ENCODE assay signal across 25 mouse cellular contexts in the genomic region with DNA sequence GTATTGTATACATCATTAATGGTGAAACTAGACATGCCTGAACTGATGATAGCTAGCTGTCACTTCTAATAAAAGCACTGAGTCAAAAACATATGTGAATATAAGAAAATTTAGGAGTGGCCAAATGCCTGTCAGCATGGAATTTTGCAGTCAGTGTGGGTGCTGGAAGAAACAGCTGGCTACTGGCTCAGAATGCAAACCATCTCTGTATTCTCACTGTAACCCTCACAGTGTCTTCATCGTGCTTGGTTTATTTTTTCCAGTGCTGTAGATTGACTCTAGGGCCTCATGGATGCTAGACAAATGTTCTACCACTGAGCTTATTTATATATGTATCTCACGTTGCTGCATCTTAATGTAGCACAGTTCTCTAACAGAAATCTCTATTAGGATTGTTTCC.
"Had no signal": no experiment of that assay in that cellular context is flagged by ENCODE, and none has a peak within 500 bp of the region (broad histone marks: within the 10 kb centered on the region; RNA-seq: fewer than 3 reads in every experiment).

No protein-coding gene starts in this region.

- H3K4me1 ChIP-seq: hindbrain, embryonic 12.5 days; intestine, embryonic 15.5 days; limb, embryonic 10.5 days; limb, embryonic 12.5 days had no signal

- H3K4me3 ChIP-seq: heart, adult 2 months; heart, embryonic 13.5 days; heart, embryonic 15.5 days; hindbrain, embryonic 12.5 days; intestine, embryonic 15.5 days; layer of hippocampus, adult 2 months; left cerebral cortex, adult 2 months; limb, embryonic 10.5 days; limb, embryonic 12.5 days had no signal

- ATAC-seq: hindbrain, embryonic 16.5 days; inflammation-experienced regulatory T-cells, adult 6 months; intestine, embryonic 15.5 days; intestine, postnatal 0 days had no signal

- H3K4me2 ChIP-seq: heart, embryonic 11.5 days; heart, embryonic 13.5 days; heart, embryonic 15.5 days; hindbrain, embryonic 12.5 days; hindbrain, embryonic 14.5 days; intestine, embryonic 15.5 days; limb, embryonic 12.5 days had no signal

- H3K9me3 ChIP-seq: heart, embryonic 13.5 days; heart, embryonic 15.5 days; hindbrain, embryonic 12.5 days; intestine, embryonic 15.5 days; limb, embryonic 10.5 days; limb, embryonic 12.5 days had no signal

- H3K27ac ChIP-seq: heart, adult 2 months; heart, embryonic 13.5 days; heart, embryonic 15.5 days; hindbrain, embryonic 12.5 days; hindbrain, embryonic 14.5 days; intestine, embryonic 15.5 days; layer of hippocampus, adult 2 months; left cerebral cortex, adult 2 months; limb, embryonic 10.5 days; limb, embryonic 12.5 days had no signal

- H3K9ac ChIP-seq: heart, embryonic 13.5 days; heart, embryonic 15.5 days; hindbrain, embryonic 12.5 days; hindbrain, embryonic 14.5 days; intestine, embryonic 15.5 days; limb, embryonic 12.5 days had no signal

- H3K36me3 ChIP-seq: heart, embryonic 13.5 days; heart, embryonic 15.5 days; hindbrain, embryonic 12.5 days; intestine, embryonic 15.5 days; limb, embryonic 10.5 days; limb, embryonic 12.5 days had no signal

- DNase-seq: gastrocnemius, postnatal 14 days; gastrocnemius, postnatal 36 days; heart, adult 11 months; heart, adult 2 months; heart, postnatal 14 days; heart, postnatal 36 days; kidney, adult 18-20 months; kidney, adult 8-10 months; kidney, postnatal 10 days; kidney, postnatal 25 days; kidney, postnatal 4 days; liver had no signal

- H3K27me3 ChIP-seq: heart, embryonic 13.5 days; heart, embryonic 15.5 days; hindbrain, embryonic 12.5 days; intestine, embryonic 15.5 days; limb, embryonic 12.5 days had no signal
